Mouse (Mus musculus) 3134 (cell line): ENCODE measurements around the gene Gm17124.
"Not testable (repeated sequence)": the region's sequence is repeated elsewhere in the genome, so short reads cannot be mapped to it uniquely, and the experiment has no call there.

Experiments used
- DNase-seq: peaks from one replicate; pipeline ENCODE4 v3.0.0-alpha.2; 2011; ENCODE audit warnings: low spot score; ENCODE audit not compliant: insufficient read length; ENCODE audit errors: extremely low read depth

Gene Gm17124

GRCm38 (mm10) chr14:42599782-42600181, at the start of gene Gm17124:
TSS of gene Gm17124 (minus strand) at chr14:42599882.
- DNase-seq, result not testable (repeated sequence)

GRCm38 (mm10) chr14:42641817-42642216, 42.1 kb upstream of the Gm17124 start, which contains the start of gene Gm3633:
TSS of gene Gm3633 (minus strand) at chr14:42641917.
- not testable (repeated sequence) for DNase-seq
